In genomic region chr9:61368567-61369240, GRCm38 (mm10) we compare ENCODE assay signal across 8 mouse cellular contexts. TPM values are rescaled to one million over a fixed set of nuclear protein-coding genes. Genes with fewer than 3 reads are reported as not detected.
A peak's percentile ranks its signal among the peaks of the same experiment; 100 is the strongest.
DNase-seq lines count a peak whose midpoint lies in the region; ATAC-seq lines count a peak whose summit lies in the region.

No protein-coding gene starts in this region.

- peak; percentile 84 for DNase-seq in ovary, adult 18-20 months (ENCODE audit: low spot score)
- no peak for DNase-seq in ovary, postnatal 10 days (ENCODE audit: low spot score)
- peak; percentile 92 for DNase-seq in embryo, embryonic 9.5 days (ENCODE audit: extremely low spot score)
- peak; percentile 93 for DNase-seq in kidney, postnatal 14 days
- DNase-seq in mesoderm, embryonic 11.5 days (ENCODE audit: low read depth, low spot score), result peak; percentile 96
- DNase-seq in urinary bladder, postnatal 4 days (ENCODE audit: low spot score in 2 of 2), result peak; percentile 75 to 79
- no peak for DNase-seq in c-Kit-positive CD71-positive TER-119-positive erythroid progenitor cells, embryonic 14.5 days (ENCODE audit: low spot score)

- peaks cover 45% of the 10 kb centered on the region for H3K27me3 ChIP-seq in heart, embryonic 16.5 days (ENCODE audit: control insufficient read depth, insufficient read depth, low read length)

- H3K9me3 ChIP-seq in heart, embryonic 16.5 days (replicated peaks; ENCODE audit: control insufficient read depth, low read length), result no peaks in the 10 kb centered on the region

- peak overlapping the region; percentile 43 for H3K27ac ChIP-seq in heart, embryonic 16.5 days (ENCODE audit: low read length)

- peak overlapping the region; percentile 63 for H3K4me2 ChIP-seq in heart, embryonic 16.5 days (ENCODE audit: low read depth, low read length)

- ATAC-seq in heart, embryonic 16.5 days (replicated peaks; ENCODE audit: extremely low read depth, insufficient read depth, low FRiP score), result no peak

- no peak overlapping the region for H3K9ac ChIP-seq in heart, embryonic 16.5 days (ENCODE audit: low read length)

- peaks cover 27% of the 10 kb centered on the region for H3K4me1 ChIP-seq in heart, embryonic 16.5 days (ENCODE audit: control insufficient read depth, insufficient read depth, low read length)

- WGBS in heart, embryonic 16.5 days, result 3% methylated on average over 12 of the region's 12 CpGs

- H3K4me3 ChIP-seq in heart, embryonic 16.5 days (ENCODE audit: low read length), result peak overlapping the region; percentile 35; the same call in 1 of the 2 replicates

- no peaks in the 10 kb centered on the region for H3K36me3 ChIP-seq in heart, embryonic 16.5 days (ENCODE audit: control insufficient read depth, insufficient read depth)

RNA-seq across cellular contexts. Expression of gene Tle3, which starts 3.5 kb away (rescaled TPM):
- polyA plus RNA-seq in heart, embryonic 16.5 days (2015; fragmentation: Nextera tagmentation; extraction: Ambion mirVana), result 9.8 and 10.8 TPM in 2 replicates

Comparison
In these comparisons a context has a peak if more than half of its experiments do, and no peak if none do; other contexts are left out.
1. DNase-seq: peak in ovary, adult 18-20 months (single experiment), embryo, embryonic 9.5 days (single experiment), kidney, postnatal 14 days (single experiment), mesoderm, embryonic 11.5 days (single experiment) and urinary bladder, postnatal 4 days (2 of 2); none in ovary, postnatal 10 days (single experiment) and c-Kit-positive CD71-positive TER-119-positive erythroid progenitor cells, embryonic 14.5 days (single experiment).